8 mouse cellular contexts compared by ENCODE assay signal in genomic region chr1:181144966-181145365, GRCm38 (mm10). TPM values are rescaled to one million over a fixed set of nuclear protein-coding genes. Genes with fewer than 3 reads are reported as not detected.
A peak's percentile ranks its signal among the peaks of the same experiment; 100 is the strongest.
DNase-seq lines count a peak whose midpoint lies in the region; ATAC-seq lines count a peak whose summit lies in the region.

No protein-coding gene starts in this region.

- peak overlapping the region; percentile 84 for H3K4me3 ChIP-seq in embryonic facial prominence, embryonic 15.5 days (replicated peaks)
- peak overlapping the region; percentile 80 for H3K4me3 ChIP-seq in limb, embryonic 12.5 days (replicated peaks)
- H3K4me3 ChIP-seq in stomach, embryonic 15.5 days (replicated peaks), result peak overlapping the region; percentile 92

- peak overlapping the region; percentile 60 for H3K4me2 ChIP-seq in embryonic facial prominence, embryonic 15.5 days (replicated peaks)
- peak overlapping the region; percentile 72 for H3K4me2 ChIP-seq in limb, embryonic 12.5 days
- H3K4me2 ChIP-seq in stomach, embryonic 15.5 days, result peak overlapping the region; percentile 60

- DNase-seq in adrenal gland, adult 2 months, result peak; percentile 14
- DNase-seq in adrenal gland, adult 18-20 months (ENCODE audit: low spot score in 2 of 2), result no peak
- peak; percentile 14 for DNase-seq in 3T3-L1 (ENCODE audit: low read depth, low spot score)
- no peak for DNase-seq in frontal cortex, adult 2 months (ENCODE audit: extremely low spot score in 1 of 2, low spot score in 1 of 2)
- no peak for DNase-seq in right cerebral cortex, postnatal 4 days

- H3K4me1 ChIP-seq in embryonic facial prominence, embryonic 15.5 days, result peaks cover 14% of the 10 kb centered on the region
- peaks cover 21% of the 10 kb centered on the region for H3K4me1 ChIP-seq in limb, embryonic 12.5 days (replicated peaks)
- peaks cover 9% of the 10 kb centered on the region; the same call in 1 of the 2 replicates for H3K4me1 ChIP-seq in stomach, embryonic 15.5 days

- H3K27ac ChIP-seq in embryonic facial prominence, embryonic 15.5 days (replicated peaks), result peak overlapping the region; percentile 93
- H3K27ac ChIP-seq in limb, embryonic 12.5 days, result peak overlapping the region; percentile 92
- peak overlapping the region; percentile 94 for H3K27ac ChIP-seq in stomach, embryonic 15.5 days

- H3K9ac ChIP-seq in embryonic facial prominence, embryonic 15.5 days, result peak overlapping the region; percentile 66
- H3K9ac ChIP-seq in limb, embryonic 12.5 days (replicated peaks), result peak overlapping the region; percentile 72
- H3K9ac ChIP-seq in stomach, embryonic 15.5 days, result peak overlapping the region; percentile 37; the same call in 1 of the 2 replicates

- peaks cover 18% of the 10 kb centered on the region for H3K36me3 ChIP-seq in embryonic facial prominence, embryonic 15.5 days
- peaks cover 23% of the 10 kb centered on the region for H3K36me3 ChIP-seq in limb, embryonic 12.5 days
- H3K36me3 ChIP-seq in stomach, embryonic 15.5 days, result peaks cover 4% of the 10 kb centered on the region

- ATAC-seq in embryonic facial prominence, embryonic 15.5 days (ENCODE audit: insufficient number of reproducible peaks, low FRiP score, low TSS enrichment, low read depth), result no peak
- ATAC-seq in limb, embryonic 12.5 days (ENCODE audit: insufficient number of reproducible peaks, insufficient read depth, low FRiP score, low TSS enrichment, low read depth), result no peak
- no peak for ATAC-seq in stomach, embryonic 15.5 days (ENCODE audit: insufficient read depth, low FRiP score, low read depth)

- WGBS in embryonic facial prominence, embryonic 15.5 days, result 9% methylated on average over 12 of the region's 12 CpGs
- WGBS in limb, embryonic 12.5 days, result 8% methylated on average over 12 of the region's 12 CpGs
- 8% methylated on average over 12 of the region's 12 CpGs for WGBS in stomach, embryonic 15.5 days

- H3K9me3 ChIP-seq in embryonic facial prominence, embryonic 15.5 days (replicated peaks), result no peaks in the 10 kb centered on the region
- H3K9me3 ChIP-seq in limb, embryonic 12.5 days, result no peaks in the 10 kb centered on the region
- H3K9me3 ChIP-seq in stomach, embryonic 15.5 days, result no peaks in the 10 kb centered on the region

- no peaks in the 10 kb centered on the region for H3K27me3 ChIP-seq in embryonic facial prominence, embryonic 15.5 days
- no peaks in the 10 kb centered on the region for H3K27me3 ChIP-seq in limb, embryonic 12.5 days
- no peaks in the 10 kb centered on the region for H3K27me3 ChIP-seq in stomach, embryonic 15.5 days (replicated peaks)

RNA-seq across cellular contexts. Expression of gene Cnih4, which starts 0.5 kb away (rescaled TPM):
- 10 to 100 TPM; 69.0 to 71.5 TPM for total RNA-seq in adrenal gland, adult 2 months (2021)
- polyA plus RNA-seq in adrenal gland, adult 2 months (2012; rRNA removed), result 6.0 and 9.2 TPM in 2 replicates
- total RNA-seq in adrenal gland, adult 18-20 months (2021), result 10 to 100 TPM; 48.2 to 57.8 TPM
- polyA plus RNA-seq in embryonic facial prominence, embryonic 15.5 days (2015; fragmentation: Nextera tagmentation; extraction: Ambion mirVana), result 101 and 109 TPM in 2 replicates
- 80.8 and 82.5 TPM in 2 replicates for polyA plus RNA-seq in limb, embryonic 12.5 days (2016; fragmentation: Nextera tagmentation; extraction: Ambion mirVana)
- 120 and 125 TPM in 2 replicates for polyA plus RNA-seq in stomach, embryonic 15.5 days (2015; fragmentation: Nextera tagmentation; extraction: Ambion mirVana)
- polyA plus RNA-seq in frontal cortex, adult 2 months (2012; rRNA removed), result 25.2 and 28.7 TPM in 2 replicates

RNA-seq across cellular contexts. Expression of gene Nvl, which starts 1.0 kb away (rescaled TPM):
- 10 to 100 TPM; 15.3 to 16.6 TPM for total RNA-seq in adrenal gland, adult 2 months (2021)
- polyA plus RNA-seq in adrenal gland, adult 2 months (2012; rRNA removed), result 6.3 and 7.0 TPM in 2 replicates
- 10 to 100 TPM; 17.4 to 19.2 TPM for total RNA-seq in adrenal gland, adult 18-20 months (2021)
- 30.1 and 35.9 TPM in 2 replicates for polyA plus RNA-seq in embryonic facial prominence, embryonic 15.5 days (2015; fragmentation: Nextera tagmentation; extraction: Ambion mirVana)
- polyA plus RNA-seq in limb, embryonic 12.5 days (2016; fragmentation: Nextera tagmentation; extraction: Ambion mirVana), result 45.4 and 46.3 TPM in 2 replicates
- polyA plus RNA-seq in stomach, embryonic 15.5 days (2015; fragmentation: Nextera tagmentation; extraction: Ambion mirVana), result 26.4 and 27.9 TPM in 2 replicates
- 84.2 and 98.6 TPM in 2 replicates for polyA plus RNA-seq in frontal cortex, adult 2 months (2012; rRNA removed)

Comparison
In these comparisons a context has a peak if more than half of its experiments do, and no peak if none do; other contexts are left out.
1. DNase-seq: peak in adrenal gland, adult 2 months (single experiment) and 3T3-L1 (single experiment); none in adrenal gland, adult 18-20 months (0 of 2), frontal cortex, adult 2 months (0 of 2) and right cerebral cortex, postnatal 4 days (single experiment).
2. Peak in every context shown above with its lines, with median percentiles within 50 percentile points of each other: H3K27ac ChIP-seq, H3K4me2 ChIP-seq, H3K4me3 ChIP-seq and H3K9ac ChIP-seq.